Mouse (Mus musculus) cerebellum, postnatal 4 days (tissue): Measurements from ENCODE around the gene Auts2.

ENCODE experiments used
- DNase-seq, 2 experiments: peaks; one replicate each; pipeline ENCODE4 v3.0.0; 2022; ENCODE audit warnings: low spot score in 2 of 2, mixed read lengths in 1 of 2

The Auts2 gene

GRCm38 (mm10) chr5:131463402-131463801, 1079.7 kb downstream of the Auts2 start:
- DNase-seq, result no peak

GRCm38 (mm10) chr5:131459951-131460350, 1083.2 kb downstream of the Auts2 start:
- DNase-seq, result no peak

GRCm38 (mm10) chr5:131459549-131459948, 1083.6 kb downstream of the Auts2 start:
- no peak for DNase-seq

GRCm38 (mm10) chr5:131458700-131459099, 1084.4 kb downstream of the Auts2 start:
- DNase-seq, result no peak

GRCm38 (mm10) chr5:131457999-131458398, 1085.1 kb downstream of the Auts2 start:
- DNase-seq, result no peak

- no peak for DNase-seq
These were observed 1093.8 kb downstream of the Auts2 start for GRCm38 (mm10) chr5:131449181-131449868.

GRCm38 (mm10) chr5:131435239-131435876, 1107.8 kb downstream of the Auts2 start:
- DNase-seq, result no peak

GRCm38 (mm10) chr5:131433291-131433690, 1109.9 kb downstream of the Auts2 start:
- no peak for DNase-seq

GRCm38 (mm10) chr5:131431896-131432295, 1111.2 kb downstream of the Auts2 start:
- DNase-seq, result no peak

GRCm38 (mm10) chr5:131430109-131430508, 1113.0 kb downstream of the Auts2 start:
- peak; percentile 57 to 74 for DNase-seq

GRCm38 (mm10) chr5:131429563-131429962, 1113.6 kb downstream of the Auts2 start:
- no peak for DNase-seq

GRCm38 (mm10) chr5:131427734-131428413, 1115.3 kb downstream of the Auts2 start:
- DNase-seq, result peak; percentile 72 to 82

- no peak for DNase-seq
These were observed 1120.4 kb downstream of the Auts2 start for GRCm38 (mm10) chr5:131422737-131423136.

- no peak for DNase-seq
These were observed 1122.7 kb downstream of the Auts2 start for GRCm38 (mm10) chr5:131420406-131420805.

- no peak for DNase-seq
These were observed 1127.1 kb downstream of the Auts2 start for GRCm38 (mm10) chr5:131415902-131416545.

GRCm38 (mm10) chr5:131398250-131398649, 1144.9 kb downstream of the Auts2 start:
- DNase-seq, result no peak

GRCm38 (mm10) chr5:131395756-131396155, 1147.4 kb downstream of the Auts2 start:
- peak in 1 of 2 experiments; percentile 5 for DNase-seq
